Mouse (Mus musculus) CH12.LX (cell line): ENCODE data around the gene Gdf15. TPM values are rescaled to one million over a fixed set of nuclear protein-coding genes. Genes with fewer than 3 reads are reported as not detected.

ENCODE experiments used
- DNase-seq: peaks from one replicate; pipeline ENCODE4 v3.0.0-alpha.2; 2013; ENCODE audit errors: extremely low read depth
- H3K27ac ChIP-seq: 2 replicates; pipeline ENCODE4 v1.5.1; 2012; ENCODE audit warnings: low read depth, mild to moderate bottlenecking, control low read depth, moderate library complexity; ENCODE audit not compliant: insufficient read depth
- H3K27me3 ChIP-seq: replicated peaks from 2 replicates; pipeline ENCODE3; 2012; ENCODE audit warnings: inconsistent platforms
- H3K36me3 ChIP-seq, 2 experiments: replicated peaks in 1 of 2; 2 replicates each; pipeline versions ENCODE3 to v1.6.1; 2012; ENCODE audit warnings: inconsistent platforms in 1 of 2, low read length in 1 of 2, mild to moderate bottlenecking in 1 of 2, mixed read lengths in 1 of 2, moderate library complexity in 1 of 2; ENCODE audit not compliant: control insufficient read depth in 1 of 2, insufficient read depth in 1 of 2
- H3K4me1 ChIP-seq, 2 experiments: 2 replicates each; pipeline ENCODE4 v1.6.1; 2012; ENCODE audit warnings: inconsistent platforms in 1 of 2, moderate library complexity in 1 of 2; ENCODE audit not compliant: insufficient read depth in 2 of 2, control insufficient read depth in 1 of 2
- H3K4me2 ChIP-seq: 2 replicates; pipeline ENCODE4 v1.6.1; 2012; ENCODE audit warnings: low read depth, mild to moderate bottlenecking, control low read depth; ENCODE audit not compliant: poor library complexity, insufficient read depth, severe bottlenecking
- H3K4me3 ChIP-seq, 3 experiments: fragments of 150-350 bp in 1 of 3; sonication (generic) in 1 of 3; replicated peaks in 1 of 3; 2 replicates each; pipeline versions ENCODE3 to v1.5.1; 2011 to 2012; ENCODE audit warnings: low read depth in 2 of 3, low read length in 2 of 3, mild to moderate bottlenecking in 2 of 3, moderate library complexity in 2 of 3, control low read depth in 1 of 3, improper control_type of control experiment in 1 of 3, inconsistent platforms in 1 of 3, mixed read lengths in 1 of 3; ENCODE audit not compliant: poor library complexity in 1 of 3
- H3K79me2 ChIP-seq: replicated peaks from 2 replicates; pipeline ENCODE4 v1.6.1; 2012; ENCODE audit warnings: mild to moderate bottlenecking, moderate library complexity; ENCODE audit not compliant: control insufficient read depth, poor library complexity, insufficient read depth, severe bottlenecking; ENCODE audit errors: extremely low read depth
- H3K9ac ChIP-seq: 2 replicates; pipeline ENCODE4 v1.6.1; 2012; ENCODE audit warnings: low read depth, mild to moderate bottlenecking, control low read depth, moderate library complexity; ENCODE audit not compliant: insufficient read depth
- H3K9me3 ChIP-seq: replicated peaks from 2 replicates; pipeline ENCODE3; 2012; ENCODE audit warnings: low read length, inconsistent platforms, mixed read lengths
- CHD1 ChIP-seq: IDR thresholded peaks from 2 replicates; pipeline ENCODE4 v1.6.1; 2012; ENCODE audit warnings: low read depth, low read length, improper control_type of control experiment, inconsistent platforms
- CTCF ChIP-seq, 2 experiments: IDR thresholded peaks in 1 of 2; conservative IDR thresholded peaks in 1 of 2; 2 replicates each; pipeline ENCODE4 v1.5.1; 2011 to 2012; ENCODE audit warnings: low read depth in 2 of 2, low read length in 2 of 2, improper control_type of control experiment in 1 of 2, inconsistent platforms in 1 of 2, mild to moderate bottlenecking in 1 of 2, moderate library complexity in 1 of 2
- E2F4 ChIP-seq: IDR thresholded peaks from 2 replicates; pipeline ENCODE4 v1.6.1; 2011; ENCODE audit warnings: low read depth, low read length, improper control_type of control experiment; ENCODE audit not compliant: insufficient replicate concordance
- EP300 ChIP-seq: IDR thresholded peaks from 2 replicates; pipeline ENCODE4 v1.6.1; 2011; ENCODE audit warnings: low read length, improper control_type of control experiment
- ETS1 ChIP-seq: conservative IDR thresholded peaks from 2 replicates; pipeline ENCODE4 v1.6.1; 2012; ENCODE audit warnings: low read depth, mild to moderate bottlenecking, inconsistent platforms, low read length, improper control_type of control experiment, moderate library complexity
- GABPA ChIP-seq: IDR thresholded peaks from 2 replicates; pipeline ENCODE4 v1.6.1; 2012; ENCODE audit warnings: low read depth, low read length, improper control_type of control experiment, inconsistent platforms; ENCODE audit not compliant: insufficient replicate concordance
- HCFC1 ChIP-seq: IDR thresholded peaks from 2 replicates; pipeline ENCODE4 v1.6.1; 2012; ENCODE audit warnings: low read depth, mild to moderate bottlenecking, inconsistent platforms, low read length, improper control_type of control experiment
- IRF4 ChIP-seq: IDR thresholded peaks from 2 replicates; pipeline ENCODE4 v1.6.1; 2014; ENCODE audit warnings: low read depth, mild to moderate bottlenecking, inconsistent platforms, low read length, improper control_type of control experiment
- JUN ChIP-seq: IDR thresholded peaks from 2 replicates; pipeline ENCODE4 v1.6.1; 2011; ENCODE audit warnings: low read depth, mild to moderate bottlenecking, low read length, improper control_type of control experiment, moderate library complexity; ENCODE audit not compliant: insufficient read depth
- JUND ChIP-seq: conservative IDR thresholded peaks from 2 replicates; pipeline ENCODE4 v1.6.1; 2011; ENCODE audit warnings: low read depth, low read length, improper control_type of control experiment
- MAX ChIP-seq: IDR thresholded peaks from 2 replicates; pipeline ENCODE4 v1.6.1; 2011; ENCODE audit warnings: low read length, improper control_type of control experiment
- MAZ ChIP-seq: IDR thresholded peaks from 2 replicates; pipeline ENCODE4 v1.6.1; 2012; ENCODE audit warnings: low read depth, mild to moderate bottlenecking, inconsistent platforms, low read length, improper control_type of control experiment, moderate library complexity
- MXI1 ChIP-seq: IDR thresholded peaks from 2 replicates; pipeline ENCODE4 v1.6.1; 2011; ENCODE audit warnings: mild to moderate bottlenecking, low read depth, low read length, improper control_type of control experiment
- NELFE ChIP-seq: IDR thresholded peaks from 2 replicates; pipeline ENCODE4 v1.6.1; 2011; ENCODE audit warnings: low read depth, low read length, improper control_type of control experiment
- NRF1 ChIP-seq: IDR thresholded peaks from 2 replicates; pipeline ENCODE4 v1.6.1; 2014; ENCODE audit warnings: low read depth, mild to moderate bottlenecking, inconsistent platforms, low read length, improper control_type of control experiment, moderate library complexity
- POLR2A ChIP-seq: IDR thresholded peaks from 2 replicates; pipeline ENCODE4 v1.6.1; 2011; ENCODE audit warnings: low read depth, mild to moderate bottlenecking, improper control_type of control experiment, low read length
- POLR2AphosphoS2 ChIP-seq: IDR thresholded peaks from 2 replicates; pipeline ENCODE4 v1.6.1; 2011; ENCODE audit warnings: low read depth, low read length, improper control_type of control experiment
- SIN3A ChIP-seq: IDR thresholded peaks from 2 replicates; pipeline ENCODE4 v1.6.1; 2012; ENCODE audit warnings: low read length, improper control_type of control experiment, inconsistent platforms
- SMC3 ChIP-seq: IDR thresholded peaks from 2 replicates; pipeline ENCODE4 v1.6.1; 2011; ENCODE audit warnings: low read depth, low read length, improper control_type of control experiment
- TBP ChIP-seq: conservative IDR thresholded peaks from 2 replicates; pipeline ENCODE4 v1.6.1; 2011; ENCODE audit warnings: low read depth, low read length, improper control_type of control experiment
- UBTF ChIP-seq: IDR thresholded peaks from 2 replicates; pipeline ENCODE4 v1.6.1; 2012; ENCODE audit warnings: low read depth, mild to moderate bottlenecking, inconsistent platforms, low read length, improper control_type of control experiment, moderate library complexity
- USF1 ChIP-seq: IDR thresholded peaks from 2 replicates; pipeline ENCODE4 v1.6.1; 2014; ENCODE audit warnings: low read depth, mild to moderate bottlenecking, inconsistent platforms, low read length, improper control_type of control experiment
- USF2 ChIP-seq: conservative IDR thresholded peaks from 2 replicates; pipeline ENCODE4 v1.6.1; 2011; ENCODE audit warnings: low read depth, low read length, improper control_type of control experiment
- ZKSCAN1 ChIP-seq: IDR thresholded peaks from 2 replicates; pipeline ENCODE4 v1.6.1; 2012; ENCODE audit warnings: low read depth, inconsistent platforms, low read length, improper control_type of control experiment, borderline replicate concordance
- ZMIZ1 ChIP-seq: IDR thresholded peaks from 2 replicates; pipeline ENCODE4 v1.6.1; 2012; ENCODE audit warnings: low read depth, mild to moderate bottlenecking, inconsistent platforms, low read length, improper control_type of control experiment
- ZNF384 ChIP-seq: IDR thresholded peaks from 2 replicates; pipeline ENCODE4 v1.6.1; 2012; ENCODE audit warnings: low read depth, low read length, improper control_type of control experiment, inconsistent platforms
- dilution Hi-C: fragments of 300-500 bp; cut with MboI; formaldehyde crosslinking; loops from 2 replicates; pipeline ENCODE4 v1.14.3; 2020; ENCODE audit warnings: low sequenced_read_pairs; ENCODE audit not compliant: extremely low pct_unique_long_range_greater_than_20kb, extremely low pct_ligation_motif_present
- in situ Hi-C: fragments of 300-500 bp; cut with MboI; formaldehyde crosslinking; loops from 3 replicates; pipeline ENCODE4 v1.14.3; 2019; ENCODE audit warnings: low sequenced_read_pairs, low pct_ligation_motif_present, low pct_unique_long_range_greater_than_20kb, mixed read lengths
- polyA plus RNA-seq: library from polyadenylated mRNA; unstranded; fragments of >175 nt; gene quantifications from 2 replicates; pipeline ENCODE4 v1.2.1, GENCODE M21; 2012; ENCODE audit warnings: low read depth; ENCODE audit not compliant: insufficient read length
- total RNA-seq, 2 experiments: library from RNA; depleted of rRNA; stranded (reverse); fragments of 300-350 nt in 1 of 2; fragments of >200 nt in 1 of 2; gene quantifications; 2 replicates each; pipeline ENCODE4 v1.2.3; 2012 to 2014

Gene Gdf15
- total and polyA plus RNA-seq, 3 experiments: 0.16 to 0.21 TPM; not detected in 1

- no peak for TF ChIP-seq TBP
- no peak for TF ChIP-seq CTCF (conservative IDR thresholded peaks at IDR 0.05 in 1 of 2, IDR thresholded peaks at IDR 0.05 in 1 of 2; ENCODE audit: low read depth in 2 of 2, low read length in 2 of 2)
- no peak for TF ChIP-seq UBTF
- no peak; the same call in 1 of the 2 replicates for TF ChIP-seq POLR2AphosphoS2
- no peak for TF ChIP-seq CHD1
- peak; percentile 83 for TF ChIP-seq SIN3A
- no peak for TF ChIP-seq USF1
- no peak for TF ChIP-seq SMC3
- TF ChIP-seq MXI1: no peak; the same call in 1 of the 2 replicates
- TF ChIP-seq EP300: no peak
- TF ChIP-seq ETS1: peak; percentile 66
- TF ChIP-seq HCFC1: peak; percentile 66
- TF ChIP-seq NRF1: peak; percentile 82
- no peak for TF ChIP-seq GABPA
- no peak for TF ChIP-seq ZNF384
These were observed 27.5 kb upstream of the Gdf15 start (continued) for GRCm38 (mm10) chr8:70659604-70660272.

DNA sequence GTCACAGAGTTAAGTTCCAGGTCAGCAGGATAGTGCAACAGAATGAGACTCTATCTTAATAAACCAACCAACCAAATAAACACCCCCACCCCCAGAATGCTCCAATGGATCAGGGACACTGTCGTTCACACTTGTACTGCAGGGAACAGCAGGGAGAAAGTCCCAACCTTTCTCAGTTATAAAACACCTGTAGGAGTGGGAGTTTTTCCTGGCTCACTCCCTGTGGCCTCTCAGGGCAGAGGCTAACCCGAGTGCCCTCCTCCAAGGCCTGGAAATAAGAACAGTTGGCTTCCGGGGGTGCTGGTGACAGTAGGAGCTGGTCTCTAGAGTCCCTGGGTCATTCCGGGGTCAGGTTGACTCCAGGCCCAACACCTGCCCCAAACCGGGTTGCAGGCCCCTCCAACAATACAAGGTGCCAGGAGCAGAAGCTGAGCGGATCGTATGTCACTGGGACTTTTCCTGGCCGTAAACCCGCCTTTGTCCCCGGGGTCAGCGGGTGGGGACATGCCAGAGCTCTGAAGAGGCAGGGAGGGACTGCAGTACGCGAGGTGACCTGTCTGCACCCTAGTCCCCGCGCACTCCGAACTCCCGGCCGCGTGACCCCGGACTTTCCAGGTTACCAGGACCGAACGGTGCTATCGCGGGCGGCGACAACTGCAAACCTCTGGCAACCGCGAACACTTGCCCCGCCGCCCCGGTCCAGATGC lies 26.8 kb upstream of the Gdf15 start:
- 0 out of 2 replicates have a peak, but pooled peaks have one; percentile 5 for TF ChIP-seq MAX
- no peak for TF ChIP-seq IRF4
- Histone ChIP-seq H3K27me3 (peaks cover 1% of the 10 kb centered on the region), H3K4me3 (peak overlapping the region; percentile 79 to 89 (median 80)), H3K4me2 (peak overlapping the region; percentile 76), H3K4me1 (peaks cover 10 to 57% of the 10 kb centered on the region in 2 experiments), H3K9ac (peak overlapping the region; percentile 77), H3K36me3 (peaks cover 4 to 39% of the 10 kb centered on the region in 2 experiments), H3K79me2 (peaks cover 12% of the 10 kb centered on the region; the same call in 1 of the 2 replicates), H3K27ac (0 out of 2 replicates have a peak overlapping the region, but pooled peaks have one; percentile 29), H3K9me3 (no peaks in the 10 kb centered on the region)
- in situ Hi-C loops: no loop called here
- dilution Hi-C loops: no loop called here
- no peak for DNase-seq

- no peak overlapping the region for H3K27ac ChIP-seq
- no peak overlapping the region for H3K4me3 ChIP-seq
- in situ Hi-C loops (no loop called here), dilution Hi-C loops (no loop called here)
- H3K36me3 ChIP-seq: peaks cover 4 to 41% of the 10 kb centered on the region in 2 experiments
- peaks cover 10 to 64% of the 10 kb centered on the region in 2 experiments for H3K4me1 ChIP-seq
- no peak for DNase-seq
- H3K9ac ChIP-seq: no peak overlapping the region
- peaks cover 12% of the 10 kb centered on the region; the same call in 1 of the 2 replicates for H3K79me2 ChIP-seq
- no peak overlapping the region for H3K4me2 ChIP-seq
- H3K9me3 ChIP-seq: no peaks in the 10 kb centered on the region
- TF ChIP-seq SMC3: no peak
- no peak for TF ChIP-seq ZNF384
- no peak for TF ChIP-seq TBP
- TF ChIP-seq USF2: no peak
- no peak for TF ChIP-seq MXI1
- TF ChIP-seq MAZ: no peak
- TF ChIP-seq ZMIZ1: no peak
- no peak for TF ChIP-seq ZKSCAN1
- no peak for TF ChIP-seq NELFE
- no peak for TF ChIP-seq E2F4
- no peak for TF ChIP-seq UBTF
- TF ChIP-seq SIN3A: no peak
- TF ChIP-seq NRF1: no peak
- no peak for TF ChIP-seq EP300
- no peak for TF ChIP-seq POLR2A
- no peak for TF ChIP-seq GABPA
- no peak for TF ChIP-seq HCFC1
- no peak for TF ChIP-seq JUN
- TF ChIP-seq JUND: no peak
- H3K27me3 ChIP-seq: no peaks in the 10 kb centered on the region
These were observed 25.5 kb upstream of the Gdf15 start for GRCm38 (mm10) chr8:70657739-70658138.
